Mouse (Mus musculus) large intestine, adult 2 months (tissue): Measurements from ENCODE around the gene Vps13d. TPM values are rescaled to one million over a fixed set of nuclear protein-coding genes. Genes with fewer than 3 reads are reported as not detected.

Source experiments
- DNase-seq: peaks from one replicate; pipeline ENCODE4 v3.0.0-alpha.2; 2012; ENCODE audit warnings: low read depth, low spot score
- WGBS: fragments of 180-500 bp; shearing (Covaris S2); methylation state at CpG from one replicate; pipeline ENCODE4 v1.1.7; 2018; 5-methylcytosine and 5-hydroxymethylcytosine counted together
- polyA plus RNA-seq: library from polyadenylated mRNA; depleted of rRNA; stranded (reverse); fragments of >200 nt; gene quantifications from 2 replicates; pipeline ENCODE4 v1.2.3, GENCODE M21; 2012

The Vps13d gene
- polyA plus RNA-seq, 1 experiment = 15.5 TPM

DNA sequence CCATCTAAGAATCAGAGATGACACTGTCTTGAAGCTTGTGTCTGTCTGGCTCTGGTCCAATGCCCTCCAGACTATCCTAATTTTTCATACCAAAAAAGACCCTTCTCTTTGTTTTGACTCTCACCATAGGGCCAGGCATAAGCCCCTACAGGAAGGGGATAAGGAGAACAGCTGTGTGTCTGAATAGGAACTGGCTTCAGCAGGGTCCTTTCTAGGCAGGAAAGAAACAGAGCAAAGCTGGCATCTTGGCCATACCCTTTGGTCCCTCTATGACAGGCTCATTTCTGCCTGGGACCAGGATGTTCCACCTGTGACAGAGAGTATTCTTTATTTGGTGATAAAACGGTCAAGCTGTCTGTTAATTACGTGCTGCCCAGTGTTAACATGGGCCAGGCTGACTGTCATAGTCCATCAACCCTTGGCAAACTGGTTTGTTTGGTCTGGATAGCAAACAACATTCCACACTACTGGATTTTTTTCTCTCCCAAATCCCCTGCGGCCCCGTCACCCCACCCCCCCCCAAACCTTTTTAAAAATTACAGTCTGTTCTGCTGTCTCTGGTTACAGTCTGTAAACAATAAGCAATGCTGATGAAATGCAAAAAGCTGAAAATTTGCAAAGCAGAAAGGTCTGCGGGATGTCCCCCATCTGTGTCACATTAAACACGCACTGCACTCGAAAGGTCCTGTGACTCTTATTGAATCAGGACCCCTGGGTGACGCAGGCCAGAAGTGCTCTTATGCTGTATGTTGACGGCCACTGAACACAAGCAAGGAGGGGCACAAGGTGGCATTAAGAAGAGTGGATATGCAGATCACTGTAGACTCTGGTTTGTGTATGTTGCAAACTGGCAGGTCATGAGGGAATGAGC lies 201.5 kb downstream of the Vps13d start:
- no peak for DNase-seq
- WGBS = 50% methylated on average over 9 of the region's 9 CpGs

DNA sequence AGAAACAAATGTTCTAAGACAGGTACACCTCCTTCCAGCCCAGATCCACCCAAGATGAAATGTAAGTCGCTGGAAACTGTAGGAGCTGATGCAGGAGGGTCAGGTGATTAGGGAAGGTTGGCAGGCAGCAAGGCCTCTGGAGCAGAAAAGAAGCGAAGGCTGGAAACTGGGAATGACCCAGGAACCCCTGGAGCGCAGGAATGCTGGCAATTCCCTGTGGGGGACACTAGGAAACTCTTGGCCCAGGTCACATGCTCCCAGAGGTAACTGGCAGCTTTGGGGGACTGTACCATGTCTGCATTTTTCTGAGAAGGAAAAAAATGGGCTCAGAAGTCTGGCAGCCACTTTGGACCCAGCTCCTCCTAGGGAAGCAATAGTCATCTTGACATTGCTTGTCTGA lies 202.4 kb downstream of the Vps13d start:
- DNase-seq = no peak
- WGBS = 75% methylated on average over 3 of the region's 3 CpGs

- WGBS = 86% methylated on average over 5 of the region's 5 CpGs
- no peak for DNase-seq
Measured at GRCm38 (mm10) chr4:144988443-144989206, 206.2 kb downstream of the Vps13d start.

DNA sequence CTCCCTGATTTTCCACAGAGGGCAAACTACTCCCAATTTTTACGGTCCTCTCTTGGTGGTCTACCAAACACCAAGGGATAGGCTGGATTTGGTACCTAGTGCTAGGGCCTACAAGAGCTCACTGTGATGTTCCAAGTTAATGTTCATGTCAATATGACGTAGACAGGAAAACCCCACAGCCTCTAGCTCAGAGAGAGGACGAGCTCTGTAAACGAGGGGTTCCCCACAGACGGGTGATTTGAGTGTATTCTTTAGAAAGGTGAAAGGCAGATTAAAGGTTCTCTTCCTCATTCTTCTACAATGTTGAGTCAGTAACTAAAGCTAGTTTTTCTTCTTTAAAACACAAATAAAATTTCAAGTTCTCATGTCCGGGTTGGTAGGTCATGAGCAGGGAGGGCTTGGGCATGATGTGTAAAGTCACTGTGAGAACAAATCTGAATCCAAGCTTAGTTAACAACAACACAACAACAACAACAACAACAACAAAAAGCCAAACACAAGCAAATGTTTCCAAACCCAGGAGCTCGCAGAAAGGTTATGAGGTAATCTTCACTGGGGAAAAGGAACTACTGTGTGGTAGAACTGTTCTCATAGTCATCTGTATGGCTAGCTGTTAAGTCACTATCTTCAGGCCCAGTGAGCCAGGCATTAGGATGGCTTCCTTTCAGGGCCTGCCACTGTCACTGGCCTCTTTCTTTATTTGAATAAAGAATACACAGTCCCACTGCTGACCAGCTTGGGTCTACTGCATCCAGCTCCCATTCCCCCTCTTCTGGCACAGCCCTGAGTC lies 208.6 kb downstream of the Vps13d start:
- WGBS = 89% methylated on average over 7 of the region's 7 CpGs
- DNase-seq = no peak

- 71% methylated on average over 8 of the region's 8 CpGs for WGBS
- no peak for DNase-seq
Measured at GRCm38 (mm10) chr4:144983821-144984371, 210.9 kb downstream of the Vps13d start.

DNA sequence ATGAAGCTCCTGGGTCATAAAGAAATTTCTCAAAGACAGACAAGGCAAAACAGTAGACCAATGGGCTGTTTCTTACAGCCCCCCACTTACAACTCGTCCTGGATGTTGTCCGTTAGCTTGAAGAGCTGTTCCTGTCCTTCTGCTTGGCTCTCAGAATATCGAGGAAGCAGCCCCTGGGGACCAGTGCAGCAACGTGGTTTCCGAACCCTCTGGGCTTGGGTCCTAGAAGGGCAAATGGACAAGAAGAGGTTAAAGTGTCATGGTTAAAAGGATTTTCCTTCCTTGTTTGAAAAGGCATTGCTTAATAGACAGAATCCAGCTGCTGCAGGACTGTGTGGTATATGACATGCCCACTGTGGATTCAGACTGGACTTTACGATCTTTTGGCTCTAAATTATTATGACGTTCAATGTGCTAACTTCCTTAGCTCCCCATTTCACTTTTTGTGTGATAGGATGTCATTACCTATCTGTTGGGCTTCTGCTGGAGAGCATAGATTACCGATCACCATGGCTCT lies 211.5 kb downstream of the Vps13d start:
- 75% methylated on average over 8 of the region's 8 CpGs for WGBS
- no peak for DNase-seq

GRCm38 (mm10) chr4:144980811-144981551 lies 213.8 kb downstream of the Vps13d start:
- WGBS = 57% methylated on average over 8 of the region's 8 CpGs

GRCm38 (mm10) chr4:144980110-144980509 lies 214.7 kb downstream of the Vps13d start:
- DNase-seq = no peak
- 76% methylated on average over 2 of the region's 2 CpGs for WGBS

More at GRCm38 (mm10) chr4:144980811-144981551, 213.8 kb downstream of the Vps13d start:
- no peak for DNase-seq

DNA sequence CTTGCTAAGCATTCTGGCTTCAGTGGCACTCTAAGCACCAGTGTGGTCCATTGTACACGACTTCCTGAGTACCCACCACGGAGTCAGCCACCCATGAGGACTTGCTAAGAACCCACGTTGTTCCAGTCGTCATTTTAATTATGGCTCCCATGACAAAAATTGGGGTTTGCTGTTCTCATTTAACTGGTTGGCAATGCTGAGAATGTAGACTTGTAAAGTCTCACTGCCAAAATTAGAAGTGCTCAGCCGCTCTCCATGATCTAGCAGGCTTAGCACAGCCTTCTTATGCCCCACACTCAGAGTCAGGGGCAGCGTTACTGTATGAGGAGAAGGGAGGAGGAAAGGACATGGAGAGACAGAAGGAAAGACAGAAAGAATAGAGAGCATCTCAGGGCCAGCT lies 216.8 kb downstream of the Vps13d start:
- no peak for DNase-seq
- 86% methylated on average over 6 of the region's 6 CpGs for WGBS

DNA sequence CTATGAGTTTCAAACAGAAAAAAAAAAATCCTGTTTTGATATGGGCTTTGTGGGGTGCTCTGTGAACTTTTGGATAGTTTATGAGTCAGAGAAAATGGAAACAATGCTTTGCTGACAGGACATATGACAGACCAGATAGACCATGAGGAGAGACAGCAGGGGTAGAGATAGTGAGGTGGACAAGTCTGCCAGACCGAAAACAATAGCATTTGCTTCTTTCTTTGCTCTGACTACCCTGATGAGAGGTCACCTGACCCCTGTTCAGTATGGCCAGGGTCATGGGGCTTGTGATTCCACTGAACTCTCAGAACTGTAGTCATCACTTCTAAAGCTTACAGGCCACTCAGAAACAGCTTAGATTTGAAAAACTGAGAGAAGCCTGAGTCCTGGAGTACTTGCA lies 217.7 kb downstream of the Vps13d start:
- no peak for DNase-seq
- 76% methylated on average over 1 of the region's 1 CpGs for WGBS

GRCm38 (mm10) chr4:144975505-144975904 lies 219.3 kb downstream of the Vps13d start:
- WGBS = 95% methylated on average over 2 of the region's 2 CpGs
- no peak for DNase-seq

DNA sequence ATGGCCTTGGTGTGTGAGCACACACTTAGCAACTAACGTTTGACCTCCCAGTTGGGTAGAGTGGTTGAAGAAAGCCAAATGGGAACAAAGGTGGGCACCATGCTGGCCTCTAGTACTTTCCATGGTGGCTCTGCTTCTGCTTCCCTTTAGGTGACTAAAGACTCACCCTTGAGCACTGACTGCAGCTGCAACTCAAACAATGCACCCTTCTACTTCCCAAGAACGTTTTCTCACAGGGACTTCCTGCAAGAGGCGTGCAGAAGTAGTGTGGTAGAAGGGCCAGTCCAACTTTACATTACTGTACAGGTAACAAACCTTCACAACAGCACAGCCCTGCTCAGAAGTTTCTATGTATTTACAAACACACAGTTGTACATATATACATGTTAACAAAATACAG lies 220.3 kb downstream of the Vps13d start:
- WGBS = 42% methylated on average over 3 of the region's 3 CpGs
- no peak for DNase-seq

DNA sequence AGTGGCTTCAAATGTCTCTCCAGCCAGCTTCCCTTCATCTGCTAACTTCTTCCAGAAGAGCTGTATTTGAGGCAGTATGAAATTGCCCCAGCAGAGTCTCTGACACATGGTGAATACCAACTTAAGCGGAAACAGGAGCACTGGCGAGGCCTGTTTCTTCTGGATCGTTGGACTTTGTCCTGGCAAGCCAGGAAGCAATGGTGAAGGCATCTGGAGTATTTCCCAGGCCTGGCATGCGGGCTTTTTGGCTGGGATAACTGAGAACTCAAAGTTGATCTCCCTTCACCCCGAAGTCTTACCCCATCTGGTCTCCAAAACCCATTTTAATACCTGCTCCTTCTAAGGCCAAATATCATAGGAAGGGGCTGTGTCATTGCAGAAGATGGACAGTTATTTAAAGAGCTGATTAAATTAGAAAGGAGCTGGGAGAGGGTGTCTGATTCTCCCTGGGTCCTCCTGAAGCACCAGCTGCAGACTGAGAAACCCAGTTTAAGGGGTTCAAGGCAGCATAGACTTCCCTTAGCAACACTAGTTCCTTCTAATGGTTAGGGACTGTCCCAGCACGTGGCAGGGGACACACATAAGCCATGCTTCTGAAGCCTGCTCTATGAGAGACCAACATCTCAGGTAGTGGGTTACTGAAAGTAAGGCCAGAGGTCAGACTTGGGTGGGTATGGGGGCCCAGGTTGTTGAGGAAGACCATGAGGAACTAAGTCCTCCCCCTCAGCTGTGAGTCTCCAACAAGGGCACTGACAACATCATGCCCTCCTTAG lies 221.7 kb downstream of the Vps13d start:
- DNase-seq = peak; percentile 47
- 36% methylated on average over 6 of the region's 6 CpGs for WGBS

- no peak for DNase-seq
- WGBS = 87% methylated on average over 2 of the region's 2 CpGs
Measured at GRCm38 (mm10) chr4:144971048-144971447, 223.8 kb downstream of the Vps13d start.

DNA sequence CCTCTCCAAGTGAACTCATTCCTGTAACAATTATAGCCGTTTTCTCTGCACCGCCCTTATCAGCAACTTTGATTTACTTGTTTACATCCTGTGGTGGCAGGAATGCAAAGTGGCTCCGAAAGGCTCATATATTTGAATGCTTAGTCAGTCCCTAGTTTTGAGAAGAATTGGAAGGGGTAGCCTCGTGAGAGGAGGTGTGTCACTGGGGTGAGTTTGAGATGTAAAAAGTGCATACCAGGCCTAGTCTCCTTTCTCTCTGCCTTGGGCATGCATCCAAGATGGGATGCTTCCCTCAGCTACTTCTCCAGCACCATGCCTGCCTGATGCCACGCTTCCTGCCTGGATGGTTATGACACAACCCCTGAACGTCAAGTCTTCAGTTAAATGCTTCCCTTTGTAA lies 225.8 kb downstream of the Vps13d start:
- 33% methylated on average over 6 of the region's 6 CpGs for WGBS
- DNase-seq = no peak

DNA sequence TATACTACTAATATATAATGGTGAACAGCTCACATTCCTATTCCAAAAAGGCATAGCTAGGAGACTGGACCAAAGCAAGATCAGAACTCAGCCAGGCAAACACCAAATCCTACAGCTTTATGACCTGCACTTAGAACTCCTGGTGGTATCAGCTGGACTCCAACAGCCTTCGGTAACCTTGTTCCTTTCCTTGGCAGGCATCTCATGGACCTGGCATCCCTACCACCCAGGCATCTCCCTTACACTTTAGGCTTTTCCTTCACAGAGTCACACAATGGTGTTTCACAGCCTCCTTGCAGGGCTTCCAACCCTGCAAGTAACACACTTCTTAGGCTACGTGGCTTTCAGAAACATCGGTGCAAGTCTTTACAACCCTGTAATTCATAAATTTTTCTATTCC lies 226.4 kb downstream of the Vps13d start:
- DNase-seq = no peak
- WGBS = 82% methylated on average over 3 of the region's 3 CpGs

GRCm38 (mm10) chr4:144965255-144965654 lies 229.6 kb downstream of the Vps13d start:
- DNase-seq = no peak
- WGBS = 76% methylated on average over 2 of the region's 2 CpGs

DNA sequence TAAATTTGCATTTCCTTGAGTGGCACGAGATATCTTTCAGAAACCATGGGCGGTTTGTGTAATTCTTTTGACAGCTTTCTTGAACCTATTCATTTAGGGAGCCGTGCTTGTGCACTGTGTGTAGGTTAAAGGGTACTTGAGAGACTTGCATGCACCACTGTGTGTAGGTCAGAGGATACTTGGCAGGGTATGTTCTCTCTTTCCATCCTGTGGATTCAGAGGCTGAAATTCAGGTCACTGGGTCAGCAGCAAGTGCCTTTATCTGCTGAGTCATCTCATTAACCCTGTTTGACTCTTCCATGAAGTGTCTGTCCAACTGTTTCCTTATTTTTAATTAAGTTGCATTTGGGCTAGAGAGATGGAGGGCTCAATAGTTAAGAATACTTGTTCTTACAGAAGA lies 233.1 kb downstream of the Vps13d start:
- 37% methylated on average over 3 of the region's 3 CpGs for WGBS

More for the DNA sequence above, 233.1 kb downstream of the Vps13d start:
- DNase-seq = no peak
